Mouse (Mus musculus): Measurements from ENCODE around the gene Olfr1354.
"Not testable (repeated sequence)": the region's sequence is repeated elsewhere in the genome, so short reads cannot be mapped to it uniquely, and the experiment has no call there.

The Olfr1354 gene

DNA sequence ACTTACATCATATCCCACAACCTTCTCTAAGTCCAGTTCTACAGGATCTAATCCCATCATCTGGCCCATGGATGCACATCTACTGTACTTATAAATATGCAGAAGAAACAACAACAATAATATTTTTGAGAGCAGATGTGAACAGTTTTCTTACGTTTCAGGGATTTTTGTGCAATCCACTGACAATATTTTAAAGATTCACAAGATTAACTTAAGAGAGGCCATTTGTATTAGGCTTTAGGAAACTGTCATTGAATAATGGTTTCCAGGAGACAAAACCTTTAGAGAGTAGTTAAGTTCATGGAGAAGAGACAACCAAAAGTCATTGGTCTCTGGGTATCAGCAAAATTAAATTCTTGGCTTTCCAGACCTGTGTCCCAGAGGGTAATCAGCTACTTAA is at the start of gene Olfr1354:
Gene Olfr1354, plus strand, starts transcription at position 301 of the 400 bp plus-strand sequence.
- not testable (repeated sequence) for DNase-seq (ENCODE audit: low spot score)

- no peak for DNase-seq (ENCODE audit: low spot score)
Observed at GRCm38 (mm10) chr10:78875240-78875639, 37.7 kb upstream of the Olfr1354 start, which contains the start of gene Olfr1355. TSS of gene Olfr1355 (plus strand) at chr10:78875540.

DNA sequence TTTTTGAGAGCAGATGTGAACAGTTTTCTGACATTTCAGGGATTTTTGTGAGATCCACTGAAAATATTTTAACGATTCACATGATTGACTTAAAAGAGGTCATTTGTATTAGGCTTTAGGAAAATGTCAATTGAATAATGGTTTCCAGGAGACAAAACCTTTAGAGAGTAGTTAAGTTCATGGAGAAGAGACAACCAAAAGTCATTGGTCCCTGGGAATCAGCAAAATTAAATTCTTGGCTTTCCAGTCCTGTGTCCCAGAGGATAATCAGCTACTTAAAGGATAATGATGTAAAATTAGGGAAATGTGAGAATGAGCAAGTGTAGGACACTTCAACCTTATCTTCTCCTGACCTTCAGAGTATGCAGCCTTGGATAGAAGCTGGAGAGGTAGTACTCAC is 37.4 kb downstream of the Olfr1354 start, which contains the start of gene Olfr8:
Gene Olfr8, plus strand, starts transcription at position 301 of the 400 bp plus-strand sequence.
- not testable (repeated sequence) for DNase-seq (ENCODE audit: low spot score)

DNA sequence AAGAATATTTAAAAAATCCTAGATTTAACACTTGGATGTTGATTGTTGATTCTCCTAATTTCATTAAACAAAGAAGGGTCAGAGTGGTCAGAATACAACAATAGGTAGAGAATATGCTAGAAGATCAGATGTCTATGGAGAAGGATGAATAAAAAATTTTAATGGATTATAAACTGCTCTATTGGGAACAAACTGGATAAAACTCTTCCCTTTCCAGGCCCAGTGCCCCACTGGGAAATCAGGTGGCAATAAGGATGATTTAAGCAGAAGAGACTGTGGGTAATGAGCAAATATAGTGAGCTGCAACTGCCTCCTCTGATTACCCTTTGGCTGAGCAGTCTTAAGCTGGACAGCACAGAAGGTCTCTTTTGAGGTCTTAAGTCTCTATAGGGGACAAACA is 50.0 kb downstream of the Olfr1354 start, which contains the start of gene Olfr1353:
Gene Olfr1353, plus strand, starts transcription at position 301 of the 400 bp plus-strand sequence.
- DNase-seq (ENCODE audit: low spot score) = not testable (repeated sequence)

All from urinary bladder, postnatal 10 days (tissue).